ENCODE assay signal across 19 mouse cellular contexts in the genomic region with DNA sequence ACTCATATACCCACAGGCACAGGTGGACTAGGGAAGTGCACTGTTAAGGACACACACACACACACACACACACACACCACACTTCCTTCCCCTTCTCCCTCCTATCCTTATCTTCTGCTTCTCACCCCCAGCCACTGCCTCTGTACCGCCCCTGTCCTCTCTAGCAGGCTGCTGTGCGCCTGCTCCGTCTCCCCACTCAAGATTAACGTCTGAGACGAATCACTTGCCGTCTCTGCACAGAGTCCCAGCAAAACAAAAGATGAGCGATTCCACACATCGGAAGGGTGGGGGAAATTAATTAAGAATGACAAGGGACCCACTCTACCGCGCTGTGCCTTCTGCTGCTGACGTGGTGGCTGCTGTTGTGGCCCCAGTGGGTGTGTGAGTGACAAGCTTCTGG.
DNase-seq lines count a peak whose midpoint lies in the region; ATAC-seq and TF ChIP-seq lines count a peak whose summit lies in the region.
"Had no signal": no experiment of that assay in that cellular context is flagged by ENCODE, and none has a peak within 500 bp of the region (broad histone marks: within the 10 kb centered on the region; RNA-seq: fewer than 3 reads in every experiment).

No protein-coding gene starts in this region.

- H3K9me3 ChIP-seq in forebrain, embryonic 12.5 days: no peaks in the 10 kb centered on the region
- no peaks in the 10 kb centered on the region for H3K9me3 ChIP-seq in hindbrain, embryonic 14.5 days (ENCODE audit: control insufficient read depth, low read length)
- H3K9me3 ChIP-seq in neural tube, embryonic 14.5 days (ENCODE audit: control insufficient read depth, low read length): no peaks in the 10 kb centered on the region
- H3K9me3 ChIP-seq: limb, embryonic 12.5 days had no signal

- no peak overlapping the region for H3K27ac ChIP-seq in gastrocnemius, adult 2 months
- peak overlapping the region; percentile 47; the same call in 1 of the 2 replicates for H3K27ac ChIP-seq in forebrain, embryonic 12.5 days
- 0 out of 2 replicates have a peak overlapping the region, but pooled peaks have one; percentile 34 for H3K27ac ChIP-seq in hindbrain, embryonic 14.5 days
- 0 out of 2 replicates have a peak overlapping the region, but pooled peaks have one; percentile 5 for H3K27ac ChIP-seq in neural tube, embryonic 14.5 days (ENCODE audit: low read depth, low read length)
- H3K27ac ChIP-seq: limb, embryonic 12.5 days; macrophage had no signal

- peak; percentile 17; the same call in 1 of the 2 replicates for ATAC-seq in forebrain, embryonic 12.5 days (ENCODE audit: low FRiP score)
- peak; percentile 15; the same call in 1 of the 2 replicates for ATAC-seq in hindbrain, embryonic 14.5 days (ENCODE audit: low FRiP score)
- peak; percentile 31; the same call in 1 of the 2 replicates for ATAC-seq in neural tube, embryonic 14.5 days (ENCODE audit: low read depth)
- ATAC-seq: liver, postnatal 0 days; Patski had no signal

- peak; percentile 3 for DNase-seq in gastrocnemius, adult 2 months
- no peak for DNase-seq in gastrocnemius, adult 18-20 months (ENCODE audit: low spot score)
- DNase-seq in hindbrain, embryonic 14.5 days (ENCODE audit: low spot score): no peak
- no peak for DNase-seq in lung, adult 2 months
- DNase-seq in lung, postnatal 14 days: no peak
- no peak for DNase-seq in spleen, postnatal 10 days (ENCODE audit: low spot score in 2 of 2)
- DNase-seq: adrenal gland, adult 2 months; cerebellum, adult 9-10 months; gastrocnemius, postnatal 10 days; heart, postnatal 36 days; kidney, adult 18-20 months; kidney, postnatal 36 days; liver, postnatal 0 days had no signal

- H3K4me2 ChIP-seq in forebrain, embryonic 12.5 days: no peak overlapping the region
- no peak overlapping the region for H3K4me2 ChIP-seq in hindbrain, embryonic 14.5 days (replicated peaks)
- no peak overlapping the region for H3K4me2 ChIP-seq in neural tube, embryonic 14.5 days (ENCODE audit: low read depth, low read length)
- H3K4me2 ChIP-seq: heart, embryonic 11.5 days; limb, embryonic 12.5 days had no signal

- no peaks in the 10 kb centered on the region for H3K36me3 ChIP-seq in forebrain, embryonic 12.5 days (replicated peaks)
- H3K36me3 ChIP-seq in hindbrain, embryonic 14.5 days (replicated peaks; ENCODE audit: control insufficient read depth, insufficient read depth): no peaks in the 10 kb centered on the region
- H3K36me3 ChIP-seq in neural tube, embryonic 14.5 days (ENCODE audit: control insufficient read depth, insufficient read depth, low read length): no peaks in the 10 kb centered on the region
- H3K36me3 ChIP-seq: limb, embryonic 12.5 days had no signal

- H3K27me3 ChIP-seq in forebrain, embryonic 12.5 days: 0 out of 2 replicates have a peak, but pooled peaks cover 3% of the 10 kb centered on the region
- H3K27me3 ChIP-seq in hindbrain, embryonic 14.5 days (ENCODE audit: control insufficient read depth, insufficient read depth, low read length): no peaks in the 10 kb centered on the region
- H3K27me3 ChIP-seq in neural tube, embryonic 14.5 days (ENCODE audit: control insufficient read depth, insufficient read depth, low read length): no peaks in the 10 kb centered on the region

- TF ChIP-seq CTCF in gastrocnemius, adult 2 months (IDR thresholded peaks at IDR 0.05): no peak
- no peak for TF ChIP-seq CTCF in lung, adult 2 months (IDR thresholded peaks at IDR 0.05; ENCODE audit: insufficient read depth, low read length)

- no peak for TF ChIP-seq POLR2A in lung, adult 2 months (IDR thresholded peaks at IDR 0.05; ENCODE audit: borderline replicate concordance, extremely low read depth, low read depth, low read length)

- H3K4me1 ChIP-seq in forebrain, embryonic 12.5 days: peaks cover 61% of the 10 kb centered on the region
- H3K4me1 ChIP-seq in hindbrain, embryonic 14.5 days (replicated peaks; ENCODE audit: control insufficient read depth, insufficient read depth, low read length): peaks cover 41% of the 10 kb centered on the region
- peaks cover 18% of the 10 kb centered on the region for H3K4me1 ChIP-seq in neural tube, embryonic 14.5 days (ENCODE audit: control insufficient read depth, insufficient read depth, low read length)
- H3K4me1 ChIP-seq in lung, adult 2 months (ENCODE audit: control insufficient read depth, insufficient read depth, low read length): no peaks in the 10 kb centered on the region
- H3K4me1 ChIP-seq: limb, embryonic 12.5 days had no signal

- 22% methylated on average over 11 of the region's 11 CpGs for WGBS in forebrain, embryonic 12.5 days
- WGBS in hindbrain, embryonic 14.5 days: 23% methylated on average over 11 of the region's 11 CpGs
- WGBS in neural tube, embryonic 14.5 days: 18% methylated on average over 11 of the region's 11 CpGs
- WGBS in lung, adult 2 months: 39% methylated on average over 11 of the region's 11 CpGs

- intact Hi-C loops in gastrocnemius, adult 2 months (cut with DNase I): no loop called here

- H3K4me3 ChIP-seq in gastrocnemius, adult 2 months: no peak overlapping the region
- H3K4me3 ChIP-seq in forebrain, embryonic 12.5 days (replicated peaks): no peak overlapping the region
- no peak overlapping the region for H3K4me3 ChIP-seq in hindbrain, embryonic 14.5 days (replicated peaks; ENCODE audit: low read length)
- H3K4me3 ChIP-seq in neural tube, embryonic 14.5 days (ENCODE audit: low read depth, low read length): no peak overlapping the region
- no peak overlapping the region for H3K4me3 ChIP-seq in lung, adult 2 months (replicated peaks; ENCODE audit: extremely low read depth, low read depth, low read length)
- H3K4me3 ChIP-seq: limb, embryonic 12.5 days had no signal

- peak overlapping the region; percentile 0; the same call in 1 of the 2 replicates for H3K9ac ChIP-seq in forebrain, embryonic 12.5 days
- no peak overlapping the region for H3K9ac ChIP-seq in hindbrain, embryonic 14.5 days
- no peak overlapping the region for H3K9ac ChIP-seq in neural tube, embryonic 14.5 days (replicated peaks; ENCODE audit: low read depth, low read length)
- H3K9ac ChIP-seq: limb, embryonic 12.5 days; liver, postnatal 0 days had no signal
